27 mouse cellular contexts compared by ENCODE assay signal in genomic region chr12:10817516-10817915, GRCm38 (mm10).
A peak's percentile ranks its signal among the peaks of the same experiment; 100 is the strongest.
DNase-seq lines count a peak whose midpoint lies in the region; ATAC-seq and TF ChIP-seq lines count a peak whose summit lies in the region.
"Had no signal": no experiment of that assay in that cellular context is flagged by ENCODE, and none has a peak within 500 bp of the region (broad histone marks: within the 10 kb centered on the region; RNA-seq: fewer than 3 reads in every experiment).

No protein-coding gene starts in this region.

- TF ChIP-seq CTCF in brain, embryonic 14.5 days (IDR thresholded peaks at IDR 0.05; ENCODE audit: borderline replicate concordance, extremely low read depth, insufficient read depth, insufficient read length) = no peak

- H3K9ac ChIP-seq in forebrain, embryonic 15.5 days (replicated peaks) = no peak overlapping the region
- no peak overlapping the region for H3K9ac ChIP-seq in forebrain, embryonic 12.5 days
- no peak overlapping the region for H3K9ac ChIP-seq in midbrain, embryonic 16.5 days (ENCODE audit: low read depth, low read length)
- H3K9ac ChIP-seq: embryonic facial prominence, embryonic 13.5 days; heart, embryonic 13.5 days; hindbrain, embryonic 14.5 days had no signal

- H3K27ac ChIP-seq in forebrain, embryonic 15.5 days (replicated peaks) = 0 out of 2 replicates have a peak overlapping the region, but pooled peaks have one; percentile 47
- H3K27ac ChIP-seq in forebrain, embryonic 12.5 days = no peak overlapping the region
- no peak overlapping the region for H3K27ac ChIP-seq in midbrain, embryonic 16.5 days (ENCODE audit: low read length)
- H3K27ac ChIP-seq: embryonic facial prominence, embryonic 10.5 days; embryonic facial prominence, embryonic 13.5 days; heart, adult 2 months; heart, embryonic 10.5 days; heart, embryonic 13.5 days; hindbrain, embryonic 14.5 days; hindbrain, postnatal 0 days had no signal

- ATAC-seq in forebrain, embryonic 15.5 days (replicated peaks) = peak; percentile 38; the same call in 1 of the 2 replicates
- ATAC-seq in forebrain, embryonic 12.5 days (ENCODE audit: low FRiP score) = no peak
- ATAC-seq in midbrain, embryonic 16.5 days = no peak
- ATAC-seq: CD4-positive, CD25-positive, alpha-beta regulatory T cell, adult 4 months; hindbrain, postnatal 0 days; inflammation-experienced regulatory T-cells, adult 6 months; intestine, embryonic 16.5 days had no signal

- DNase-seq in brain, adult 2 months (ENCODE audit: low read depth, low spot score) = peak; percentile 17
- peak; percentile 27 for DNase-seq in brain, embryonic 14.5 days (ENCODE audit: low read depth)
- DNase-seq in telencephalon, adult 2 months (ENCODE audit: low read depth, low spot score) = peak; percentile 8
- DNase-seq: adrenal gland, adult 2 months; adrenal gland, postnatal 14 days; cerebellum, adult 11 months; cerebellum, adult 8-10 months; embryo, embryonic 11 days; gastrocnemius, postnatal 10 days; gastrocnemius, postnatal 36 days; heart, adult 2 months; heart, postnatal 14 days; heart, postnatal 4 days; kidney, adult 18-20 months had no signal

- no peaks in the 10 kb centered on the region for H3K27me3 ChIP-seq in forebrain, embryonic 15.5 days
- H3K27me3 ChIP-seq in forebrain, embryonic 12.5 days = no peaks in the 10 kb centered on the region
- H3K27me3 ChIP-seq in midbrain, embryonic 16.5 days (ENCODE audit: control insufficient read depth, insufficient read depth, low read depth, low read length) = no peaks in the 10 kb centered on the region
- H3K27me3 ChIP-seq: embryonic facial prominence, embryonic 13.5 days; heart, embryonic 13.5 days had no signal

- no peaks in the 10 kb centered on the region for H3K36me3 ChIP-seq in forebrain, embryonic 15.5 days
- H3K36me3 ChIP-seq in forebrain, embryonic 12.5 days (replicated peaks) = no peaks in the 10 kb centered on the region
- no peaks in the 10 kb centered on the region for H3K36me3 ChIP-seq in midbrain, embryonic 16.5 days (ENCODE audit: control insufficient read depth, insufficient read depth, low read length)
- H3K36me3 ChIP-seq: embryonic facial prominence, embryonic 10.5 days; embryonic facial prominence, embryonic 13.5 days; heart, embryonic 10.5 days; heart, embryonic 13.5 days had no signal

- H3K4me2 ChIP-seq in forebrain, embryonic 15.5 days (replicated peaks) = no peak overlapping the region
- no peak overlapping the region for H3K4me2 ChIP-seq in forebrain, embryonic 12.5 days
- no peak overlapping the region for H3K4me2 ChIP-seq in midbrain, embryonic 16.5 days (ENCODE audit: low read length)
- H3K4me2 ChIP-seq: embryonic facial prominence, embryonic 13.5 days; heart, embryonic 13.5 days; hindbrain, embryonic 14.5 days had no signal

- no peak for TF ChIP-seq POLR2A in brain, embryonic 14.5 days (IDR thresholded peaks at IDR 0.05; ENCODE audit: borderline replicate concordance, extremely low read depth, insufficient read depth, insufficient read length, poor library complexity, severe bottlenecking)

- H3K4me1 ChIP-seq in forebrain, embryonic 15.5 days = peaks cover 5% of the 10 kb centered on the region; the same call in 1 of the 2 replicates
- no peaks in the 10 kb centered on the region for H3K4me1 ChIP-seq in forebrain, embryonic 12.5 days
- H3K4me1 ChIP-seq in midbrain, embryonic 16.5 days (ENCODE audit: control insufficient read depth, insufficient read depth, low read length) = no peaks in the 10 kb centered on the region
- H3K4me1 ChIP-seq: embryonic facial prominence, embryonic 10.5 days; embryonic facial prominence, embryonic 13.5 days; heart, embryonic 10.5 days; heart, embryonic 13.5 days had no signal

- H3K9me3 ChIP-seq in forebrain, embryonic 15.5 days = no peaks in the 10 kb centered on the region
- H3K9me3 ChIP-seq in forebrain, embryonic 12.5 days = no peaks in the 10 kb centered on the region
- no peaks in the 10 kb centered on the region for H3K9me3 ChIP-seq in midbrain, embryonic 16.5 days (replicated peaks; ENCODE audit: control insufficient read depth, low read length, poor library complexity, severe bottlenecking)
- H3K9me3 ChIP-seq: embryonic facial prominence, embryonic 10.5 days; embryonic facial prominence, embryonic 13.5 days; heart, embryonic 10.5 days; heart, embryonic 13.5 days had no signal

- WGBS in forebrain, embryonic 15.5 days = 63% methylated on average over 2 of the region's 2 CpGs
- WGBS in forebrain, embryonic 12.5 days = 85% methylated on average over 2 of the region's 2 CpGs
- WGBS in midbrain, embryonic 16.5 days = 87% methylated on average over 2 of the region's 2 CpGs

- no peak overlapping the region for H3K4me3 ChIP-seq in forebrain, embryonic 15.5 days
- H3K4me3 ChIP-seq in forebrain, embryonic 12.5 days (replicated peaks) = no peak overlapping the region
- H3K4me3 ChIP-seq in midbrain, embryonic 16.5 days (ENCODE audit: low read depth, low read length) = no peak overlapping the region
- H3K4me3 ChIP-seq: embryonic facial prominence, embryonic 10.5 days; embryonic facial prominence, embryonic 13.5 days; erythroblast, embryonic 14.5 days; heart, adult 2 months; heart, embryonic 10.5 days; heart, embryonic 13.5 days had no signal
